Mouse (Mus musculus): ENCODE data around the gene Tmem131. TPM values are rescaled to one million over a fixed set of nuclear protein-coding genes. Genes with fewer than 3 reads are reported as not detected.

Tmem131 gene
- polyA plus RNA-seq, 1 experiment from 2014 or later, result 14.9 TPM

- H3K27ac ChIP-seq, result no peak overlapping the region
- WGBS (ENCODE audit: insufficient replicate concordance), result 92% methylated on average over 14 of the region's 14 CpGs
- no peaks in the 10 kb centered on the region for H3K27me3 ChIP-seq (replicated peaks)
- H3K36me3 ChIP-seq, result peaks cover 100% of the 10 kb centered on the region
- H3K4me2 ChIP-seq, result no peak overlapping the region
- peak; percentile 46; the same call in 1 of the 2 replicates for ATAC-seq
- no peak overlapping the region for H3K4me3 ChIP-seq
- H3K9ac ChIP-seq, result no peak overlapping the region
- H3K9me3 ChIP-seq (replicated peaks), result no peaks in the 10 kb centered on the region
- H3K4me1 ChIP-seq, result no peaks in the 10 kb centered on the region
Observed at GRCm38 (mm10) chr1:36807782-36808565, 135.5 kb downstream of the Tmem131 start.

- no peak overlapping the region for H3K4me3 ChIP-seq
- no peak overlapping the region for H3K27ac ChIP-seq
- H3K9me3 ChIP-seq (replicated peaks), result no peaks in the 10 kb centered on the region
- no peak for ATAC-seq
- peaks cover 97% of the 10 kb centered on the region for H3K36me3 ChIP-seq
- no peaks in the 10 kb centered on the region for H3K4me1 ChIP-seq
- WGBS (ENCODE audit: insufficient replicate concordance), result 73% methylated on average over 1 of the region's 1 CpGs
- H3K9ac ChIP-seq, result no peak overlapping the region
- H3K27me3 ChIP-seq (replicated peaks), result no peaks in the 10 kb centered on the region
- H3K4me2 ChIP-seq, result no peak overlapping the region
Observed at GRCm38 (mm10) chr1:36807086-36807485, 136.4 kb downstream of the Tmem131 start.

GRCm38 (mm10) chr1:36806181-36806905 is 137.1 kb downstream of the Tmem131 start:
- Histone ChIP-seq H3K4me1 (no peaks in the 10 kb centered on the region), H3K36me3 (peaks cover 97% of the 10 kb centered on the region), H3K4me2 (no peak overlapping the region), H3K27me3 (replicated peaks) (no peaks in the 10 kb centered on the region), H3K4me3 (no peak overlapping the region), H3K9me3 (replicated peaks) (no peaks in the 10 kb centered on the region), H3K27ac (no peak overlapping the region), H3K9ac (no peak overlapping the region)
- WGBS (ENCODE audit: insufficient replicate concordance), result 93% methylated on average over 7 of the region's 7 CpGs
- no peak for ATAC-seq

- peaks cover 96% of the 10 kb centered on the region for H3K36me3 ChIP-seq
- H3K9ac ChIP-seq, result no peak overlapping the region
- no peaks in the 10 kb centered on the region for H3K4me1 ChIP-seq
- 91% methylated on average over 4 of the region's 4 CpGs for WGBS (ENCODE audit: insufficient replicate concordance)
- H3K27me3 ChIP-seq (replicated peaks), result no peaks in the 10 kb centered on the region
- H3K9me3 ChIP-seq (replicated peaks), result no peaks in the 10 kb centered on the region
- H3K27ac ChIP-seq, result no peak overlapping the region
- no peak overlapping the region for H3K4me2 ChIP-seq
- no peak overlapping the region for H3K4me3 ChIP-seq
- no peak for ATAC-seq
Observed at GRCm38 (mm10) chr1:36804833-36805232, 138.6 kb downstream of the Tmem131 start.

- WGBS (ENCODE audit: insufficient replicate concordance), result 79% methylated on average over 9 of the region's 9 CpGs
- Histone ChIP-seq H3K36me3 (peaks cover 96% of the 10 kb centered on the region), H3K9me3 (replicated peaks) (no peaks in the 10 kb centered on the region), H3K27ac (no peak overlapping the region), H3K4me2 (no peak overlapping the region), H3K27me3 (replicated peaks) (no peaks in the 10 kb centered on the region), H3K9ac (no peak overlapping the region), H3K4me1 (no peaks in the 10 kb centered on the region), H3K4me3 (no peak overlapping the region)
- no peak for ATAC-seq
Observed at GRCm38 (mm10) chr1:36804259-36804658, 139.2 kb downstream of the Tmem131 start.

- no peak for ATAC-seq
- Histone ChIP-seq H3K9ac (no peak overlapping the region), H3K36me3 (peaks cover 96% of the 10 kb centered on the region), H3K27me3 (replicated peaks) (no peaks in the 10 kb centered on the region), H3K27ac (no peak overlapping the region), H3K9me3 (replicated peaks) (no peaks in the 10 kb centered on the region), H3K4me2 (no peak overlapping the region), H3K4me1 (no peaks in the 10 kb centered on the region), H3K4me3 (no peak overlapping the region)
- WGBS (ENCODE audit: insufficient replicate concordance), result 74% methylated on average over 3 of the region's 3 CpGs
Observed at GRCm38 (mm10) chr1:36800379-36801011, 143.0 kb downstream of the Tmem131 start.

- no peaks in the 10 kb centered on the region for H3K4me1 ChIP-seq
- H3K27ac ChIP-seq, result no peak overlapping the region
- no peaks in the 10 kb centered on the region for H3K27me3 ChIP-seq (replicated peaks)
- no peak for ATAC-seq
- H3K4me3 ChIP-seq, result no peak overlapping the region
- peaks cover 98% of the 10 kb centered on the region for H3K36me3 ChIP-seq
- H3K4me2 ChIP-seq, result no peak overlapping the region
- H3K9me3 ChIP-seq (replicated peaks), result no peaks in the 10 kb centered on the region
- WGBS (ENCODE audit: insufficient replicate concordance), result 80% methylated on average over 10 of the region's 10 CpGs
- no peak overlapping the region for H3K9ac ChIP-seq
Observed at GRCm38 (mm10) chr1:36797481-36797880, 146.0 kb downstream of the Tmem131 start.

GRCm38 (mm10) chr1:36796711-36797110 is 146.8 kb downstream of the Tmem131 start:
- Histone ChIP-seq H3K4me1 (no peaks in the 10 kb centered on the region), H3K9me3 (replicated peaks) (no peaks in the 10 kb centered on the region), H3K4me3 (no peak overlapping the region), H3K27me3 (replicated peaks) (no peaks in the 10 kb centered on the region), H3K27ac (no peak overlapping the region), H3K9ac (no peak overlapping the region), H3K36me3 (peaks cover 98% of the 10 kb centered on the region), H3K4me2 (no peak overlapping the region)
- ATAC-seq, result no peak
- WGBS (ENCODE audit: insufficient replicate concordance), result 87% methylated on average over 7 of the region's 7 CpGs

- 75% methylated on average over 8 of the region's 8 CpGs for WGBS (ENCODE audit: insufficient replicate concordance)
- no peak overlapping the region for H3K4me3 ChIP-seq
- peaks cover 11% of the 10 kb centered on the region for H3K27me3 ChIP-seq (replicated peaks)
- ATAC-seq, result no peak
- peaks cover 40% of the 10 kb centered on the region for H3K36me3 ChIP-seq
- no peaks in the 10 kb centered on the region for H3K9me3 ChIP-seq (replicated peaks)
- H3K4me2 ChIP-seq, result no peak overlapping the region
- no peak overlapping the region for H3K27ac ChIP-seq
- peaks cover 19% of the 10 kb centered on the region for H3K4me1 ChIP-seq
- no peak overlapping the region for H3K9ac ChIP-seq
Observed at GRCm38 (mm10) chr1:36789416-36789815, 154.1 kb downstream of the Tmem131 start.

GRCm38 (mm10) chr1:36786377-36786776 is 157.1 kb downstream of the Tmem131 start:
- Histone ChIP-seq H3K27me3 (replicated peaks) (peaks cover 13% of the 10 kb centered on the region), H3K36me3 (peaks cover 10% of the 10 kb centered on the region), H3K4me2 (no peak overlapping the region), H3K9me3 (replicated peaks) (no peaks in the 10 kb centered on the region), H3K4me3 (no peak overlapping the region), H3K4me1 (peaks cover 29% of the 10 kb centered on the region), H3K27ac (no peak overlapping the region), H3K9ac (no peak overlapping the region)
- ATAC-seq, result no peak
- WGBS (ENCODE audit: insufficient replicate concordance), result 84% methylated on average over 7 of the region's 7 CpGs

GRCm38 (mm10) chr1:36785238-36785641 is 158.2 kb downstream of the Tmem131 start:
- Histone ChIP-seq H3K4me1 (peaks cover 29% of the 10 kb centered on the region), H3K27ac (no peak overlapping the region), H3K9me3 (replicated peaks) (no peaks in the 10 kb centered on the region), H3K27me3 (replicated peaks) (peaks cover 21% of the 10 kb centered on the region), H3K9ac (no peak overlapping the region; the same call in 1 of the 2 replicates), H3K4me2 (peak overlapping the region; percentile 78), H3K36me3 (no peaks in the 10 kb centered on the region), H3K4me3 (peak overlapping the region; percentile 49)
- 3% methylated on average over 16 of the region's 16 CpGs for WGBS (ENCODE audit: insufficient replicate concordance)
- ATAC-seq, result no peak
